Mouse (Mus musculus) megakaryocyte, embryonic 14.5 days (primary cell): ENCODE results near the gene Rnf166. TPM values are rescaled to one million over a fixed set of nuclear protein-coding genes. Genes with fewer than 3 reads are reported as not detected.

Experiments
- H3K27me3 ChIP-seq: replicated peaks from 2 replicates; pipeline ENCODE3; 2012; ENCODE audit warnings: inconsistent platforms
- H3K36me3 ChIP-seq: replicated peaks from 2 replicates; pipeline ENCODE3; 2012; ENCODE audit warnings: low read length, inconsistent platforms, mixed read lengths
- H3K4me1 ChIP-seq: 2 replicates; pipeline ENCODE4 v1.6.1; 2012; ENCODE audit warnings: inconsistent platforms
- H3K4me3 ChIP-seq: replicated peaks from 2 replicates; pipeline ENCODE3; 2012; ENCODE audit warnings: moderate library complexity, mild to moderate bottlenecking, inconsistent platforms
- H3K9me3 ChIP-seq: 2 replicates; pipeline ENCODE4 v1.6.1; 2012; ENCODE audit warnings: inconsistent platforms
- FLI1 ChIP-seq: IDR thresholded peaks from 2 replicates; pipeline ENCODE4 v1.6.1; 2012; ENCODE audit warnings: low read length, inconsistent platforms, mixed read lengths
- GATA1 ChIP-seq: IDR thresholded peaks from 3 replicates; pipeline ENCODE4 v1.6.1; 2012; ENCODE audit warnings: mixed read lengths, low read length, inconsistent platforms, borderline replicate concordance
- polyA plus RNA-seq: library from polyadenylated mRNA; stranded (reverse); fragments of >175 nt; gene quantifications from 2 replicates; pipeline ENCODE4 v1.2.3, GENCODE M21; 2012; ENCODE audit warnings: low replicate concordance; ENCODE audit not compliant: insufficient read depth

Rnf166 gene
- polyA plus RNA-seq, 1 experiment = 86.9 TPM

DNA sequence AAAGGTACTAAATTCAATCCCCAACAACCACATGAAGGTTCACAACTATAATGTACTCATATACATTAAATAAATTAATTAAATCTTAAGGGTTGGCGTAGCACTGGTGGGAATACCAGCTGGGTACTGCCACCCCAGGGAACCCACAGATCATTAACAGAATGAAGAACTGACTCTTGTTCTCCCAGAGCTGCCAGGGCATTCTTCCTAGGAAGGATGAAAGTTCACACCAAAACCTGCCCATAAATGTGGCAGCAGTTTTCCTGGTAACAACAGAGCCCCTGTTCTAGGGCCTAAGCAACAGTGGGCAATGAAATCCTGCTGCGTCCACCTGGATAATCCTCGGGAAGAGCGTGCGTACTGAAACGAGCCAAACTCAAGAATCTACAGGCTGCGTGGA is 33.5 kb downstream of the Rnf166 start:
- peak overlapping the region; percentile 96 for H3K4me3 ChIP-seq
- H3K9me3 ChIP-seq = no peaks in the 10 kb centered on the region
- peaks cover 10% of the 10 kb centered on the region for H3K27me3 ChIP-seq
- peaks cover 81% of the 10 kb centered on the region for H3K4me1 ChIP-seq
- H3K36me3 ChIP-seq = peaks cover 47% of the 10 kb centered on the region
- no peak for TF ChIP-seq GATA1
- no peak for TF ChIP-seq FLI1

GRCm38 (mm10) chr8:122441326-122441725 is 34.5 kb downstream of the Rnf166 start:
- Histone ChIP-seq H3K27me3 (peaks cover under 1% of the 10 kb centered on the region), H3K36me3 (peaks cover 57% of the 10 kb centered on the region), H3K4me3 (peak overlapping the region; percentile 78), H3K4me1 (peaks cover 85% of the 10 kb centered on the region), H3K9me3 (no peaks in the 10 kb centered on the region)
- no peak for TF ChIP-seq FLI1
- no peak for TF ChIP-seq GATA1

- H3K4me1 ChIP-seq = peaks cover 81% of the 10 kb centered on the region
- no peaks in the 10 kb centered on the region for H3K9me3 ChIP-seq
- H3K27me3 ChIP-seq = no peaks in the 10 kb centered on the region
- peak overlapping the region; percentile 64 for H3K4me3 ChIP-seq
- H3K36me3 ChIP-seq = peaks cover 73% of the 10 kb centered on the region
- no peak for TF ChIP-seq GATA1
- no peak for TF ChIP-seq FLI1
Observed at GRCm38 (mm10) chr8:122439336-122439735, 36.5 kb downstream of the Rnf166 start.

- peak overlapping the region; percentile 84 for H3K4me3 ChIP-seq
- H3K4me1 ChIP-seq = peaks cover 94% of the 10 kb centered on the region
- no peak for TF ChIP-seq FLI1
- TF ChIP-seq GATA1 = no peak
- H3K9me3 ChIP-seq = no peaks in the 10 kb centered on the region
- H3K27me3 ChIP-seq = no peaks in the 10 kb centered on the region
- H3K36me3 ChIP-seq = peaks cover 88% of the 10 kb centered on the region
Observed at GRCm38 (mm10) chr8:122437708-122438331, 38.0 kb downstream of the Rnf166 start.

DNA sequence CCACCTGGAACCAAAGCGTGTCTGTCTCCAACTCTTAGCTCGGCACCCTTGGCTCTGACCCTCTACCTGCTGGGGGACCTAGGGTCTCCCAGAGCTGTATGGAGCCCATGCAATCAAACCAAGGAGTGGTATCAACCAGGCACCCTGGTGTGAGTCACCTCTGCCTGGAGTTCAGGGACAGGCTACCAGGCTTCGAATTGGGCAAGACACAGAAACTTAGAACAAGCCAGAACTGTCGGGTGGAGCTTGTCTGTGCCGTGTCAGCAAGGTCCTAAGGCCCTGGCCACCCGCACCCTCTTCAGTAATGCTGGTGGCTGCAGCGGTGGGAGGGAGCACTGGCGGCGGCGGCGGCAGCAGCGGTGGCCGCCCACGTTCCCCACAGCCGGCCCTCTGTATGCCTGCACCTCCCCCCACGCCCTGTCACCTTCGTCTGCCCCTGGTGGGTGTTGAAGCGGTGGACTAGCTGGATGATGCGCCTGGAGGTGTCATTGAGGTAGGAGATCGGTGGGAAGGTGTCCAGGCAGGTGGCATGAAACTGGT is 39.2 kb downstream of the Rnf166 start:
- Histone ChIP-seq H3K9me3 (no peaks in the 10 kb centered on the region), H3K36me3 (peaks cover 92% of the 10 kb centered on the region), H3K4me1 (peaks cover 94% of the 10 kb centered on the region), H3K27me3 (no peaks in the 10 kb centered on the region), H3K4me3 (peak overlapping the region; percentile 77)
- TF ChIP-seq FLI1 (no peak), GATA1 (no peak)

DNA sequence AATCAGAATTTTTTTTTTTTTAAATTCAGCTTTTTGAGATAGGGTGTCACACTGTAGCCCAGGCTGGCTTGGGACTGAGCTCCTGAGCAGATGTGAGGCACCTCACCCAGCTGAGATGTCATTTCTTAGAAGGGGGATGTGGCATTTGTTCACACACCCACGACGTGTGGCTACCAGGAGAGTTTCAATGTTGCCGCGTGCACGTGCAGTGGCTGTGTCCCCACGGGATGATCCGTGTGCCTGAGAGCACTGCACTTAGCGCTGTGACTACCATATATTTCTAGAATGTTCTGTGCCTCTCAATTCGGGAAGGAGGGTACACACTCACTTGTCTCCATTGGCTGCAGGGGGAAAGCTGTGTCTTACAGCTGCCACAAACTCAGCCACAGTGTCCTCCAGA is 39.7 kb downstream of the Rnf166 start:
- Histone ChIP-seq H3K4me3 (peak overlapping the region; percentile 47), H3K9me3 (no peaks in the 10 kb centered on the region), H3K4me1 (peaks cover 94% of the 10 kb centered on the region), H3K36me3 (peaks cover 94% of the 10 kb centered on the region), H3K27me3 (no peaks in the 10 kb centered on the region)
- TF ChIP-seq FLI1 (no peak), GATA1 (no peak)

GRCm38 (mm10) chr8:122435375-122435774 is 40.5 kb downstream of the Rnf166 start:
- Histone ChIP-seq H3K4me3 (no peak overlapping the region), H3K9me3 (no peaks in the 10 kb centered on the region), H3K36me3 (peaks cover 94% of the 10 kb centered on the region), H3K27me3 (no peaks in the 10 kb centered on the region), H3K4me1 (peaks cover 94% of the 10 kb centered on the region)
- TF ChIP-seq FLI1 = no peak
- no peak for TF ChIP-seq GATA1

GRCm38 (mm10) chr8:122433269-122433905 is 42.5 kb downstream of the Rnf166 start:
- Histone ChIP-seq H3K27me3 (no peaks in the 10 kb centered on the region), H3K36me3 (peaks cover 91% of the 10 kb centered on the region), H3K9me3 (no peaks in the 10 kb centered on the region), H3K4me3 (peak overlapping the region; percentile 92), H3K4me1 (peaks cover 94% of the 10 kb centered on the region)
- TF ChIP-seq GATA1 (no peak), FLI1 (no peak)

GRCm38 (mm10) chr8:122432443-122433268 is 43.2 kb downstream of the Rnf166 start, which contains the start of gene Cyba:
Gene Cyba, minus strand, starts transcription at chr8:122432930.
- Histone ChIP-seq H3K4me1 (peaks cover 94% of the 10 kb centered on the region), H3K27me3 (no peaks in the 10 kb centered on the region), H3K9me3 (no peaks in the 10 kb centered on the region), H3K36me3 (peaks cover 91% of the 10 kb centered on the region), H3K4me3 (peak within 1 kb of the TSS; percentile 92)
- no peak for TF ChIP-seq FLI1
